Mouse (Mus musculus) adrenal gland, postnatal 4 days (tissue): Measurements from ENCODE around the gene Tshz2. TPM values are rescaled to one million over a fixed set of nuclear protein-coding genes. Genes with fewer than 3 reads are reported as not detected.

Source experiments
- DNase-seq, 2 experiments: peaks; one replicate each; pipeline ENCODE4 v3.0.0; 2021 to 2022; ENCODE audit warnings: low spot score in 2 of 2, mixed read lengths in 2 of 2
- total RNA-seq, 2 experiments: library from RNA; stranded (reverse); gene quantifications; 2 replicates each; pipeline ENCODE4 v1.2.3; 2021

The Tshz2 gene
- total RNA-seq, 2 experiments from 2014 or later: 68.4 to 69.6 TPM

GRCm38 (mm10) chr2:170091563-170092443, 459.0 kb downstream of the Tshz2 start:
- DNase-seq: no peak

- no peak for DNase-seq
These were observed 461.4 kb downstream of the Tshz2 start for GRCm38 (mm10) chr2:170094220-170094619.

DNA sequence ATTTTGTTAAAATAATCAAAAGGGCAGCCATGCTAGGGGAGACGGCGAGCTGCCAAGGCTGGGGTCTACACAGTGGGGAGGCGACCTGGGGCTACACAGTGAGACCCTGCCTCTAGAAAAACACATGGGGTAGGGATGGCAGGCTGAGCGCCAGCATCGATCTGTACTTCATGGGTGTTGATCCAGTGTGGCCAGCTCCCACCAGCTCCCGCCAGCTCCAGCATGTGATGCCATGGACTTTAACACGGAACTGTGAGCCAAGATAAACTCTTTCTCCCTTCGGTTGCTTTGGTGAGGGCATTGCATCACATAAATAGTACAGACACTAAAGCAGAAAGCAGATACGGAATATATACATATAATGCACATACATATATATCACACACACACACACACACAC, 462.1 kb downstream of the Tshz2 start:
- DNase-seq: no peak

GRCm38 (mm10) chr2:170101132-170101531, 468.3 kb downstream of the Tshz2 start:
- DNase-seq: peak; percentile 94

DNA sequence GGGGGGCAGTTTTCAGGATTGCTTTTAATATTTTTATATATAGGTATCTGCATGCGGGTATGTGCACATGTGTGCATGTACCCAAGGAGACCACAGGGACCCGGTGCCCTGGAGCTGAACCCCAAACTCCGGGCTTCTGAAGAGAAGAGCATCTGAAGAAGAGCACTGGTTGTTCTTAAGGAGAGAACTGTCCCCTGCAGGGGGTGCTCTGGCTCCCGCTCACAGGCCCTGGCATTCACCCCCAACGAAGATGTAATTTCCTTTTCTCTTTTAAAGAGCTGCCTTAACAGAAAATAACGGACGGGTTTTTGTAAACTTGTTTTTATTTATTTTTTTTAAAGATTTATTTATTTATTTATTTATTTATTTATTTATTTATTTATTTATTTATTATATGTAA, 469.1 kb downstream of the Tshz2 start:
- no peak for DNase-seq

GRCm38 (mm10) chr2:170103341-170103740, 470.5 kb downstream of the Tshz2 start:
- no peak for DNase-seq

DNA sequence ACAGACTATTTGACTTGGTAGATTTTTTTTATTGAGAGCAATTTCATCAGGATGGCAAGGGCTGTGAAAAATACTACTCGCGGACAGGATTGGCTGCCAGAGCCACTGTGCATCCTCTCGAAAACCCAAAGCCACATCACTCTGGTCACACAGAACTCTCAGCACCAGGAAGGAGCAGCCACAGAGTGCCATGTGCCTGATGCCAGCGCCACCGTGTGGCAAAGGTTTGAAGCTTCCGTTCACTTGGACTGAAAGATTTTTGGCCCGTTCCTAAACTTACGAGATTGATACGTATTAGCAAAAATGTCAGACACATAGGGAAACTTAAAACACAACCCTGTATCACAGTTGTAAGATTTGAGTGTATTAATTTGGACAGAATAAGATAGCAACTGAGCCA, 471.0 kb downstream of the Tshz2 start:
- DNase-seq: peak in 1 of 2 experiments; percentile 41

GRCm38 (mm10) chr2:170104396-170104795, 471.6 kb downstream of the Tshz2 start:
- no peak for DNase-seq

DNA sequence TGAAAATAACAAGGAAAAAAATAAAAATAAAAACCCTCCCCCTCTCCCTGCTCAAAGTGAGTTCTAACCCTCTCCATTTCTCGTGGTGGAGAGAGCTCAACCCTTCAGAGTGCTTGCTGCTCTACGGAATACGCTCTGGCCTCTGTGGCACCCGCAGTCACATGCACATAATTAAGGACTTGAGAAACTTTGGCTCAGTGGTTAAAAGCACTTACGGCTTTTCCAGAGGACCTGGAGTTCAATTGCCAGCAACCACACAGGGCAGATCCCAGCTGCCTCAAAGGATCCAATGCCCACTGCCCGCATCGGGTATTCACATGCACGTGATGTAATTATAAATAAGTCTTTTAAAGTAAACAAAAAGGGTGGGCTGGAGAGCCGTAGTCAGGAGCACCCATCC, 473.2 kb downstream of the Tshz2 start:
- no peak for DNase-seq

DNA sequence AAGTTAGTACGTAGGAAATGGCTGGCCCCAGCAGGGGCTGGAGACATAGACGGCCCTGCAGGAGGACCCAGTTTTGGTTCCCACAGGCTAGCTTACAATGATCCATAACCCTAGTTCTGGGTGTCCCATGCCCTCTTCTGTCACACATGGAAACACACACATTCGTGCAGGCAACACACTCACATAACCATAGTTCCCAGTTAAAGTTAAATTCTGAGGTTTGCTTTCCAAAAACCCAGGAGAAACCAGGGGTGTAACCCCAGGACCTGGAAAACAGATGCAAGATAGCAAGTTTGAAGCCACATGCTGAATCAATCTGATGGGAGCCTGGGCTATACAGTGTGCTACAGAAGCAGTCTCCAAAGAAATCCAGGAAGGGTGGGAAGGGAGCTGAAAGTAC, 475.0 kb downstream of the Tshz2 start:
- no peak for DNase-seq

- DNase-seq: no peak
These were observed 476.7 kb downstream of the Tshz2 start for GRCm38 (mm10) chr2:170109528-170109927.

DNA sequence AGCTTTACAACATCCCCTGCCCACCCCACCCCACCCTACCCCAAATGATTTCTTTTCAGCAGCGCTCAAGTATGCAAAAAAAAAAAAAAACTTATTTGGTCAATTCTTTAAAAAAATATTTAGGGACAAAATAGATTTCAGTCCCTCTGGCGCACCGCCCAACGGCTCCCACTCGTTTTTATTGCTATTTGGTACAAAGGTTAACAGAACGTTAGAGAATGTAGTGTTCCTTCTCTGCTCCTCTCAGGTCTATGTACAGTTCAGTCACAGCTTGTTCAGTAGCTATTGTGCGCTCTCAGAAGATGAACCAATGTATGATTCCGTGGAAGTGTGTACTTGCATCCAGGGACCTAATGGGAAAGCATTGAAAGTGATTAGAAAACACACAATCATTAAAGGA, 477.5 kb downstream of the Tshz2 start:
- no peak for DNase-seq

DNA sequence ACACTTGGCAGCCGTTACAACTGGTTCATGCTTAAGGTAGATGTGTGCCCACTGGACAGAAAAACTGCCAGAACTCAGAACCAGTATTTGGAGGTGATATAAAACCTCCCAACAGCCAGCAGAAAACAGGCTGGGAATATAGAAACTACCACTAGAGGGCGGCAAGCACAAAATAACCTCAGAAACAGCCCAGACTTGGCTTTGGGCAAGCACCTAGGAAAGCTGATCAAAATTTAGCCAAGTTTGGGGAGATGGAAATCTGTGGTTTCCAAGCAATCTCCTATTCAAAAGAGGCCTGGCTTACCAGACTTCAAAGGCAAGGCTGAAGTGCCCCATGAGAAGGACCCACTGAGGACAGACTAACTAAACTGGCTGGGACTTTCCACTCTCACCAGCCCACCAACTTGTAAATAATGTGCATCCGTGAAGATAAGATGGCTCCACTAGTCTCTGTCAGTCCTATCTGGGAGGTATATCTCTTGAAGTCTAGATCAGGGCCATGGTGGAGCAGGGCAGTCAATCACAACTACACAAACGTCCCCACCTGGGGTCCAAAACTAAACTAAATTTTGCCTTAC, 484.0 kb downstream of the Tshz2 start:
- peak in 1 of 2 experiments; percentile 32 for DNase-seq

GRCm38 (mm10) chr2:170120139-170121027, 487.6 kb downstream of the Tshz2 start:
- DNase-seq: no peak

Other genes with a start within 250 kb of the Tshz2 start
- not detected for gene Gm11011, start 45.3 kb upstream of the Tshz2 start, total RNA-seq